ENCODE assay signal across 28 mouse cellular contexts in the genomic region with DNA sequence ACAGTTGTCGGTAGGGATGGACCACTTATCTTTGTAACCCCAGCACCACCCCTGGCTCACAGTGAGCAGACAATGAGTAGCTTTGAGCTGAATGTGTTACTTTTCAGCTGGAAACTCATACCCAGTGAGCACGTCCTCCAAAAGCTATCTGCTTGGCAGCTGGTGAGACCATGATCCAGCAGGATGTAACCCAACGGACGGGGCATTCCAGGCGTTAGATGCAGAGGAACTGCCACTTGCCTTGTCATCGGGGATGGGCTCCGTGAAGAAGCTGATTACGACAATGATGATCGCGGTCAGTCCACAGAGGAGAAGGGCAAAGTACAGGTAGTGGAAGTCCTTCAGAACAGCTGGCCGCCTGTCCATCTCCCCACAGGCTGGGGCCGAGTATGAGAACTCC. TPM values are rescaled to one million over a fixed set of nuclear protein-coding genes. Genes with fewer than 3 reads are reported as not detected.
DNase-seq lines count a peak whose midpoint lies in the region; ATAC-seq and TF ChIP-seq lines count a peak whose summit lies in the region.
"Had no signal": no experiment of that assay in that cellular context is flagged by ENCODE, and none has a peak within 500 bp of the region (broad histone marks: within the 10 kb centered on the region; RNA-seq: fewer than 3 reads in every experiment).

No protein-coding gene starts in this region.

- H3K4me1 ChIP-seq in testis, adult 2 months (ENCODE audit: control insufficient read depth, insufficient read depth, low read length) = peaks cover 3% of the 10 kb centered on the region; the same call in 1 of the 2 replicates
- H3K4me1 ChIP-seq in stomach, embryonic 16.5 days (ENCODE audit: control insufficient read depth, insufficient read depth, low read length) = peaks cover 6% of the 10 kb centered on the region; the same call in 1 of the 2 replicates
- no peaks in the 10 kb centered on the region for H3K4me1 ChIP-seq in stomach, postnatal 0 days (replicated peaks; ENCODE audit: control insufficient read depth, insufficient read depth)

- TF ChIP-seq POLR2A in testis, adult 2 months (IDR thresholded peaks at IDR 0.05; ENCODE audit: control insufficient read depth, low read depth, low read length) = peak; percentile 53; the same call in 1 of the 2 replicates

- TF ChIP-seq EP300 in stomach, postnatal 0 days (optimal IDR thresholded peaks at IDR 0.05) = no peak

- H3K9me3 ChIP-seq in stomach, embryonic 16.5 days (replicated peaks; ENCODE audit: control insufficient read depth, low read length) = no peaks in the 10 kb centered on the region
- no peaks in the 10 kb centered on the region for H3K9me3 ChIP-seq in stomach, postnatal 0 days (ENCODE audit: control insufficient read depth, low read length)

- TF ChIP-seq CTCF in testis, adult 2 months (IDR thresholded peaks at IDR 0.05; ENCODE audit: control insufficient read depth, insufficient read depth, insufficient replicate concordance, low read depth, low read length) = no peak
- no peak for TF ChIP-seq CTCF in stomach, postnatal 0 days (IDR thresholded peaks at IDR 0.05; ENCODE audit: low read depth)

- H3K27ac ChIP-seq in testis, adult 2 months (ENCODE audit: control insufficient read depth, insufficient read depth, low read depth, low read length) = 0 out of 2 replicates have a peak overlapping the region, but pooled peaks have one; percentile 39
- H3K27ac ChIP-seq in stomach, embryonic 16.5 days (ENCODE audit: low read length) = 0 out of 2 replicates have a peak overlapping the region, but pooled peaks have one; percentile 9
- H3K27ac ChIP-seq in stomach, postnatal 0 days (replicated peaks) = peak overlapping the region; percentile 75

- H3K27me3 ChIP-seq in testis, adult 2 months (ENCODE audit: control insufficient read depth, insufficient read depth, low read length) = no peaks in the 10 kb centered on the region
- H3K27me3 ChIP-seq in stomach, embryonic 16.5 days (ENCODE audit: control insufficient read depth, insufficient read depth, low read length) = no peaks in the 10 kb centered on the region
- no peaks in the 10 kb centered on the region for H3K27me3 ChIP-seq in stomach, postnatal 0 days (ENCODE audit: control insufficient read depth, insufficient read depth, low read length)
- H3K27me3 ChIP-seq: Patski had no signal

- DNase-seq in heart, adult 11 months = peak; percentile 63
- DNase-seq in heart, postnatal 10 days = no peak
- DNase-seq in testis, postnatal 14 days (ENCODE audit: low spot score) = no peak
- DNase-seq in stomach, postnatal 0 days (ENCODE audit: low spot score) = no peak
- no peak for DNase-seq in retina, postnatal 1 day
- DNase-seq in kidney, adult 8-10 months = no peak
- DNase-seq: adrenal gland, adult 2 months; adrenal gland, adult 8-10 months; adrenal gland, postnatal 10 days; adrenal gland, postnatal 14 days; adrenal gland, postnatal 25 days; adrenal gland, postnatal 36 days; B cell, adult 2 months; cerebellum, adult 11 months; cerebellum, adult 11-12 months had no signal

- H3K4me3 ChIP-seq in testis, adult 2 months (ENCODE audit: control insufficient read depth, low read depth, low read length) = peak overlapping the region; percentile 0; the same call in 1 of the 2 replicates
- H3K4me3 ChIP-seq in stomach, embryonic 16.5 days (replicated peaks; ENCODE audit: low read length) = no peak overlapping the region
- no peak overlapping the region for H3K4me3 ChIP-seq in stomach, postnatal 0 days (ENCODE audit: low read depth, low read length)

- intact Hi-C loops in heart, postnatal 10 days (cut with DNase I) = loop anchor here (10.0 kb wide), 1 partner anchor 199 kb away; no protein-coding TSS in a partner anchor

- no peak for ATAC-seq in stomach, embryonic 16.5 days (ENCODE audit: insufficient read depth, low FRiP score)
- ATAC-seq in stomach, postnatal 0 days (ENCODE audit: low FRiP score, low TSS enrichment) = no peak
- ATAC-seq: activated CD4-positive, CD25-positive, alpha-beta regulatory T cell, adult 4 months; CD4-positive, CD25-positive, alpha-beta regulatory T cell, adult 4 months; Patski had no signal

- no peak overlapping the region for H3K4me2 ChIP-seq in stomach, embryonic 16.5 days (ENCODE audit: low read depth, low read length)
- H3K4me2 ChIP-seq in stomach, postnatal 0 days (replicated peaks; ENCODE audit: low read depth) = no peak overlapping the region

- H3K36me3 ChIP-seq in testis, adult 2 months (ENCODE audit: control insufficient read depth, insufficient read depth, low read length) = no peaks in the 10 kb centered on the region
- no peaks in the 10 kb centered on the region for H3K36me3 ChIP-seq in stomach, embryonic 16.5 days (ENCODE audit: control insufficient read depth, insufficient read depth, low read length)
- H3K36me3 ChIP-seq in stomach, postnatal 0 days (ENCODE audit: control insufficient read depth, insufficient read depth, low read length) = no peaks in the 10 kb centered on the region
- H3K36me3 ChIP-seq: G1E had no signal

- no peak overlapping the region for H3K9ac ChIP-seq in stomach, embryonic 16.5 days (ENCODE audit: low read length)
- no peak overlapping the region for H3K9ac ChIP-seq in stomach, postnatal 0 days (ENCODE audit: low read length)

- 86% methylated on average over 12 of the region's 12 CpGs for WGBS in stomach, embryonic 16.5 days
- 81% methylated on average over 12 of the region's 12 CpGs for WGBS in stomach, postnatal 0 days

RNA-seq across cellular contexts. Expression of a gene that starts 19.2 kb away (rescaled TPM):
- not detected for total RNA-seq in heart, postnatal 10 days (2021)
- polyA plus RNA-seq in testis, adult 2 months (2012; rRNA removed) = 0.91 and 0.99 TPM in 2 replicates
- 9.2 and 9.6 TPM in 2 replicates for polyA plus RNA-seq in stomach, embryonic 16.5 days (2015; fragmentation: Nextera tagmentation; extraction: Ambion mirVana)
- 12.2 and 15.4 TPM in 2 replicates for polyA plus RNA-seq in stomach, postnatal 0 days (2015; fragmentation: Nextera tagmentation; extraction: Ambion mirVana)
- total RNA-seq: adrenal gland, adult 18-20 months; adrenal gland, adult 2 months; adrenal gland, adult 8-10 months; adrenal gland, postnatal 10 days; adrenal gland, postnatal 14 days; adrenal gland, postnatal 25 days; adrenal gland, postnatal 36 days; ES-E14; MEL had no signal
- polyA plus RNA-seq: activated CD4-positive, CD25-positive, alpha-beta regulatory T cell, adult 4 months; adrenal gland, adult 2 months; C2C12; CD4-positive, CD25-positive, alpha-beta regulatory T cell, adult 4 months; G1E; Patski had no signal

RNA-seq across cellular contexts. Expression of a gene that starts 35.6 kb away (rescaled TPM):
- total RNA-seq in heart, postnatal 10 days (2021) = not detected
- polyA plus RNA-seq in testis, adult 2 months (2012; rRNA removed) = 0.25 and 0.69 TPM in 2 replicates
- polyA plus RNA-seq in stomach, embryonic 16.5 days (2015; fragmentation: Nextera tagmentation; extraction: Ambion mirVana) = 0.74 and 1.8 TPM in 2 replicates
- polyA plus RNA-seq in stomach, postnatal 0 days (2015; fragmentation: Nextera tagmentation; extraction: Ambion mirVana) = 1.2 and 1.6 TPM in 2 replicates
- total RNA-seq: adrenal gland, adult 18-20 months; adrenal gland, adult 2 months; adrenal gland, adult 8-10 months; adrenal gland, postnatal 10 days; adrenal gland, postnatal 14 days; adrenal gland, postnatal 25 days; adrenal gland, postnatal 36 days; adrenal gland, postnatal 4 days; CH12.LX; ES-E14; MEL had no signal
- polyA plus RNA-seq: activated CD4-positive, CD25-positive, alpha-beta regulatory T cell, adult 4 months; adrenal gland, adult 2 months; brain, embryonic 14.5 days; C2C12; CD4-positive, CD25-positive, alpha-beta regulatory T cell, adult 4 months; G1E; Patski had no signal

Comparison
In these comparisons a context has a peak if more than half of its experiments do, and no peak if none do; other contexts are left out.
1. H3K27ac ChIP-seq: peak in every context shown above with its lines; median percentile 75 in stomach, postnatal 0 days; 39 in testis, adult 2 months; 9 in stomach, embryonic 16.5 days.